Mouse (Mus musculus): Measurements from ENCODE around the gene Hspa14.

Hspa14 gene

GRCm38 (mm10) chr2:3512552-3513454 is at the start of gene Hspa14, which contains the start of the genes Gm45902 and Cdnf:
TSS of gene Hspa14 (minus strand) at chr2:3512814.
TSS of gene Gm45902 (minus strand) at chr2:3512790.
TSS of gene Cdnf (plus strand) at chr2:3513030.
- CTCF ChIA-PET: no interaction called here

GRCm38 (mm10) chr2:3546588-3546987 is 34.0 kb upstream of the Hspa14 start:
- CTCF ChIA-PET: interaction anchor here (0.6 to 1.1 kb wide), 5 partner anchors 25 to 581 kb away, joined by 3 to 13 read pairs (median 4); no protein-coding TSS in a partner anchor

DNA sequence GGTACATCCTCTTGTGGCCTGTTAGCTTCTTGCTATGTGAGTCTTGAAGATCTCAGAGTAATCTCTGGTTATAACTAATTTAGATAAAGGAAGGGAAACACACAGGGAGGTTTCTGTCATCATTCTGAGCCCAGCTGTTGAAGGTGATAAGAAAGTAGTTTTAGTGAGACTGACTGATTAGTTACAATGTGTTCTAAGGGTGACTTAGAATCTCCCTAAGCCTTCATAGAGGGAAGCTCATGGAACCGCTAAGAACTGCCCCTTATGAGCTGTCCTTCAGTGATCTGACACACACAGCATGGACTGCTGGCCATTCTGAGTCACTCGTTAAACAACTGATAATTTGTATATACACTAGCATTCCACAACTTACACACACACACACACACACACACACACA is 33.4 kb upstream of the Hspa14 start:
- CTCF ChIA-PET: interaction anchor here (0.6 to 1.1 kb wide), 4 partner anchors 72 to 254 kb away, joined by 3 to 13 read pairs (median 4); no protein-coding TSS in a partner anchor

DNA sequence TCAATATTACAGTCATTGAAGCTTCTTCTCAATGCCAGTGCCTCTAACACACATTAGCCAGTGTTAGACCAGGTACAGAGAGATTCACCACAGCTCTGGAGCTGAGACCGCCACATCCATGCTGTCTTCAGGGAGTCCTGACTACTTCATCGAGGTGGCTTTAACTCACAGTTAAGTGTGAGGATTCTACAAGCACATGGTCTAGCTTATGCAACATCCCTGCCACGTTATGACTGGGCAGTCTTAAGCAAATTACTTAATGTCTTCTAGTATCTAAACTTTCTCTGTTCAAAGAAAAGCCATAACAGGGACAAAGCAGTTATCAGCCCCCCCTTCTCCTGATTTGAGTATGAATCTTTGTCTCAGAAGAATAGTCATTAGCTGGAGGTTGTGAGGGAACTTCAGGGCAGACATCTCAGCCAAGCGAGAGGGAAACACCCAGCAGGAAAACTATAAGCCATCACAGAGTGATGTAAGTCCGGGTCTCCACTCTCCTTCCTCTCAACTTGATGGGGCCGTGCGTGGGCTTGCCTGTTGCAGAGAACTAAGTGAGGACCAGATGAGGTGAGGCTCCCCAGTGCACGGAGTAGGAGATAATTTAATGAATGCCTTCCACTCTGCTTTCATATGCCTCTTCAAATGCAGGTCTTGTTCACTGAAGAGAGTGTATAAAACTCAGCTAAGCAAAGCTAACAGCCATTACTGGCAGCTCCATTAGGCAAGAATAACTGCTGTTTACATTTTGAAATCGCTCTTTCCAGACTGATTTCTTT is 28.9 kb upstream of the Hspa14 start:
- CTCF ChIA-PET: no interaction called here

DNA sequence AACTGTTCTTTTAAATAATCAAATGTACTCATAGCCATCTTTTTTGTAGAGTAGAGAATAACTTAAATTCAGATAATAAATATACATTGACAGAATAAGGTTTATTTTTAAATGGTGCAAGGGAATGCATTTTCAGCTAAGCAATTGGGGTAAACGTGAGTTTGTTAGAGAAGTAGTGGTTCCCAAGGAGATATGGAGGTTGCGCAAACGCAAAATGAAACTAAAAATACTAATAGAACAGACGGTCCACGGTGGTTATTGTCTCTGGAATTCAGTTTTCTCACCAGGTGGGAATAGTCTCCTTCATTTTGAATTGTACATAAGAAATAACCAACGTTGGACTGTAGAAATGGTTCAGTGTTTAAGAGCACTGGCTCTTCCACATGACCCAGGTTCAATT is 13.7 kb upstream of the Hspa14 start:
- CTCF ChIA-PET: no interaction called here

DNA sequence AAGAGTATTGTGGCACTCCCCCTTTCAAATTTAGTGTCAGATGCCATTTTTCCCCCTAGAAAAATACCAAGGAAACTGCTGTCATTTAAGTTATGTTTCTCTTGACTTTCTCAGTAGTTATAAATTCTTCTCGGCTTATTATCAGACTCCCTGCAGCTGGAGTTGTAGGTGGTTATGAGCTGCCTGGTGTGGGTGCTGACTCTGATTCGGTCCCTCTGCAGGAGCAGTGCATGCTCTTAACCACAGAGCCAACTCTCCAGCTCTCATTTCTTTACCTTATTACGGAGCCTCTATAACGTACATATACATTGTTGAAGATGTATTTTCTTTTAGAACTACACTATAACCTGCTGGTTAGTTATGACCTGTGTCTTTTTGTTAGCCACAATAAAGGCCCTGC is 9.9 kb upstream of the Hspa14 start:
- CTCF ChIA-PET: no interaction called here

GRCm38 (mm10) chr2:3512076-3512475 is 538 bp downstream of the Hspa14 start:
- CTCF ChIA-PET: no interaction called here

DNA sequence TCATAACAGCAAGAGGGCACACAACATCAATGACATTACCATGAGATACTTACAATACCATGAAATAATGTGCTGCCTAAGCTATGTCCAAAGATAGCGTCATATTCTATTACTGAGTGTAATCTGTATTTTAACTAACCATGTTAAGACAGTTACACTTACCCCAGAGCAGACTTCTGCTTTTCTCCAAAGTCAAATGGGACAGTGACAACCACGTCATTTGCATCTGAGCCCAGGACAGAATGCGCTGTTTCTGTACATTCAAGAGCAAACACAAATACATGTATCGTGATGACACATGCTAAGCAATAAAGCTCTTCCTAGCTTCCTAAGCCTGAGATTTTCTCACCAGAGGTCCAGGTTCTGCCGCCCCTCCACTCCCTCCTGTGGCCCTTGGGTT is 11.7 kb downstream of the Hspa14 start:
- CTCF ChIA-PET: no interaction called here

DNA sequence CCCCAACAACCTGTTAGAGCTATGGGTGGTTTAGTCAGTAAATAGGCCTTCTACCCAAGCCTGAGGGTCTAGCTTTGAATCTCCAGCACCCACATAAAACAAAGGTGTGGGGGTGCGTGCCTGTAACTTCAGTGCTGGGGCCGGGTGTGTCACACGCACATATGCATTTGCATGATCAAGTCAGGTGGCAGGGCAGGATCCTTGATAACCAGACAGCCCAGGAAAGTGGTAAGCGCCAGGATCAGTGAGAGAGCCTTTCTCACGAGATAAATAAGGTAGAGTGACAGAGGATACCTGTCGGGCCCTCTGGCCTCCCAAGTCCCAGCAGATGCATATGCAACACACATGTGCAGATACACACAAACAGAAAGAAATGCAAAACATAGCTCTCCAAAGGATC is 13.1 kb downstream of the Hspa14 start:
- CTCF ChIA-PET: interaction anchor here (0.6 kb wide), 2 partner anchors 17 to 75 kb away, joined by 3 to 10 read pairs; no protein-coding TSS in a partner anchor

DNA sequence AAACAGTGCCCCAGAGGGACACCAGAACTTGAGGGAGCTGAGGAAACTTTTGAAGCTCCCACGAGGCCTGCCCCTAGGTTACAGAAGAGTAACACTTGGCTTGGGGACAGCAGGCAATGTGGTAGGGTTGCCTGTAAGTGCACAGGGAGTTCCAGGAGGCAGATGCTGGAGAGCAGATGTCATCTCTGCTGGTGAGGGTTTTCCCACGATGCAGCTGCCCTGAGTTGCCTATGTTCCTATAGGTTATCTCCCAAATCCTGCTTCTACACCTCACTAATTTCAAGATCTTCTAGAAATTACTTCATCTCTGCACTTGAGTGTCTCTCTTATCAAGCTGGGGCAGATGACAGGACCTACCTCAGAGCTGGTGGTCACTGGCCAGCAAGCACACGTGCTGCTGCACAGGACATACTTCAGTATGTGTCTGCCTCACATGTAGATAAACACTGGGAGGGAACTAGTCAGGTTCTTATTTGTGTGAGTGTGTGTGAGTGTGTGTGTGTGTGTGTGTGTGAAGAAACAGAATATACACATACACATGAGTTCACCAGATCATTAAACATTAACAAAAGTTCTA is 18.7 kb downstream of the Hspa14 start:
- CTCF ChIA-PET: no interaction called here

- CTCF ChIA-PET: no interaction called here
Measured at GRCm38 (mm10) chr2:3489816-3490215, 22.8 kb downstream of the Hspa14 start.

DNA sequence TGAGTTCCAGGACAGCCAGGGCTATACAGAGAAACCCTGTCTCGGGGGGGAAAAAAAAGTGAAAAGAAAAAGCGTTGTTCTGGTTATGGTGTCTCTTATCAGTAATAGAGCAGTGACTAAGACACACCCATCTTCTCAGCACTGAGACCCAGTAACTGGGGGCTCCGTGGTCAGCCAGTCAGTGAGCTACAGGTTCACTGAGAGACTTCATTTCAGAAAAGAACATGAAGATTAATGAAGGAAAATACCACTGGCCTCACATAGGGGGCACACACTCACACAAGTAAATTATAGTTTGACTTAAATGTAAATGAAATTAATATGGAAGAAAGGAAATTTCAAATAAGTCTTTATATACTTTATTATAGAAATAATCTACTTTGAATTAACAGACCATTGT is 32.4 kb downstream of the Hspa14 start:
- CTCF ChIA-PET: interaction anchor here (0.6 kb wide), 1 partner anchor 424 kb away, joined by 4 read pairs; no protein-coding TSS in a partner anchor

DNA sequence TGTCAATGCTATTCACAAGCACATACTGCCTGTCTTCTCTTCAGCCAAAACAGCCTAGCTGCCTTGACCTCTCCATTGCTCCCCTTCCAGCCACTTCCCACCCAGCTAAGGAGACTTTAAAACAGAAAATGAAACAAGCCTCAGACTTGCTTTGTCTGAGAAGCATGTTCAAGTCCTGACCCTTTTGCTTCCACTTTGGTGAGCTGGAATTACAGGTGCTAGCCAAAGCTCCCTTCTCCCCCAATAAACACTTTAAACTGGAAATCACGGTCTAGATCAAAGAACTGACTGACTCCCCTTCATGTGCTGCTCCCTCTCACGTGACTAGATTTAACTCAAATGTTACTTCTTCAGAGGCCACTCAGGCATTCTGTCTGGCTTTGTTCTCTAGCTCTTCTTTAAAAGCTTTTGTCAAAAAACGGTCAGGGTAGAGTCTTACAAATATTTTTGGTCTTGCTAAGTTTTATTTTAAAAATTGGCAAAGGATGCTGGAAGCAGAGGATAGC is 36.8 kb downstream of the Hspa14 start:
- CTCF ChIA-PET: no interaction called here

DNA sequence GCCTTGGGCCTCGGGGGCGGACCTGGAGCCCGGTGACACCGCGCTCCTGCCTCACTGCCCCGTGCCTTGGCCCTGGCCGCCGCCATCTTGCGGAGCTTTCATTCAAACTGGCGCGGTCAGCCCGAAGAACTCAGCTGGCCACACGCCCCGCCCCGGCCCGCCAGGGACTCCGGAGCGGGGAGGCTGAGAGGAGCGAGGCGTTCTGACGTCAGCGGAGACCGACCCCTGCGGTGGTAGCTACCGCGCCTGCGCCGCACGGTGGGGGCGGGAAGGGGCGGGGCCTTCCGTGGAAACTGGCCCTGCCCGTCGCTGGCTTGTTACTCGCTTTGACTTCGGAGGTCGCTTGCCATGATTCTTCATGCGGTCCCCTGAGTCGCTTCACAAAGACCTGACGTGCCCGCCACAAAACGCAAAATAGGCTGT is 37.7 kb downstream of the Hspa14 start, which contains the start of gene Suv39h2:
Gene Suv39h2, minus strand, starts transcription at position 171 of the 423 bp plus-strand sequence.
- CTCF ChIA-PET: no interaction called here

DNA sequence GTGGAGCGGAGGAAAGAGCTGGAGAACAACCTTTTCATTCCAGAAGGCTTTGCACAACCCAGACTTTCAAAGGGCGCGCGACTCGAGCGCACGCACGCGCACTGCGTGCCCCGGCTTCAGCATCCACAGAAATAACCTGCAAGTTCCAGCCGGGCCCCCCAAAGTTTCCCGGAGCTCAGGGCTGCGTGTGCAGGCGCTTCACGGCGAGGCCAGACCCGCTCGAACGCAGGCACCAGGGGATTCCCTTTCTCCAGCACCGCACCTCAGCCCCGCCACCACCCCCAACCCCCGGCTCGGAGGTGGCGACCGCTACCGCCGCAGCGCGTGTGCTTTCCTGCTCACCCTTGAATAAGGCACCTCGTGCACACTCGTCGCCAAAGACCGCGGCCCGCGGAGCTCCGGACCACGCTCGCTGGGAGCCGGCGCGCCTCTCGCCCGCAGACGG is 38.2 kb downstream of the Hspa14 start:
- CTCF ChIA-PET: interaction anchor here (1.0 kb wide), 1 partner anchor 71 kb away, joined by 3 read pairs; no protein-coding TSS in a partner anchor

GRCm38 (mm10) chr2:3473891-3474290 is 38.7 kb downstream of the Hspa14 start:
- CTCF ChIA-PET: interaction anchor here (1.0 kb wide), 1 partner anchor 72 kb away, joined by 3 read pairs; no protein-coding TSS in a partner anchor

- CTCF ChIA-PET: no interaction called here
Measured at GRCm38 (mm10) chr2:3456590-3456989, 56.0 kb downstream of the Hspa14 start.

- CTCF ChIA-PET: interaction anchor here (0.6 kb wide), 1 partner anchor 270 kb away, joined by 6 read pairs; no protein-coding TSS in a partner anchor
Measured at GRCm38 (mm10) chr2:3453096-3453495, 59.5 kb downstream of the Hspa14 start.

GRCm38 (mm10) chr2:3449431-3449830 is 63.2 kb downstream of the Hspa14 start:
- CTCF ChIA-PET: no interaction called here

GRCm38 (mm10) chr2:3445984-3446383 is 66.6 kb downstream of the Hspa14 start:
- CTCF ChIA-PET: no interaction called here

DNA sequence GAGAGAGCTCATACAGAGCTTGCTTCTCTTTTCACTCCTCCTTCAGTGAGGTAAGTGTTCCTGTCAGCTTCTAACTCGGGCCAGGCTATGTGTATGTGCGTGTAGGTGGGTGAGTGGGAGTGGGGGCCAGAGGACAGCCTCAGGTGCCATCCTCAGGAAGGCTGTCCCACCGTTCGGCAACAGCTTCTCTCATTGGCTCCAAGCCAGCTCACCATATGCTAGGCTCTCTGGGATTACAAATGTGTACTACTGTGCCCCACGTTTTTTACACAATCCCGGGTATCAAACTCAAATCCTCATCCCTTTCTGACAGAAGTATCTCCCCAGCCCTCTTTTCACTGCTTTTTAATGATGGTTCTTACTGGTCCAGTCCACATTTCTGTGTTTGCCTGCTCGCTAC is 68.4 kb downstream of the Hspa14 start:
- CTCF ChIA-PET: interaction anchor here (0.5 kb wide), 1 partner anchor 9 kb away, joined by 3 read pairs; no protein-coding TSS in a partner anchor
